Mouse (Mus musculus) heart, embryonic 12.5 days (tissue): ENCODE data around the gene Acot2. TPM values are rescaled to one million over a fixed set of nuclear protein-coding genes. Genes with fewer than 3 reads are reported as not detected.

Experiments
- ATAC-seq: fragments of 200-750 bp; cut with Nextera tagmentation; 2 replicates; pipeline ENCODE4 v1.8.0; 2017; ENCODE audit warnings: moderate TSS enrichment, moderate library complexity; ENCODE audit not compliant: insufficient number of reproducible peaks, low FRiP score
- H3K27ac ChIP-seq: fragments of 300-500 bp; sonication (generic); 2 replicates; pipeline ENCODE4 v1.5.1; 2016; ENCODE audit warnings: mild to moderate bottlenecking, moderate library complexity; ENCODE audit not compliant: poor library complexity, severe bottlenecking
- H3K27me3 ChIP-seq: fragments of 300-500 bp; sonication (generic); replicated peaks from 2 replicates; pipeline ENCODE4 v1.6.1; 2016; ENCODE audit warnings: mild to moderate bottlenecking, moderate library complexity
- H3K36me3 ChIP-seq: fragments of 300-500 bp; sonication (generic); 2 replicates; pipeline ENCODE4 v1.6.1; 2016; ENCODE audit warnings: mild to moderate bottlenecking, moderate library complexity
- H3K4me1 ChIP-seq: fragments of 300-500 bp; sonication (generic); replicated peaks from 2 replicates; pipeline ENCODE4 v1.6.1; 2016; ENCODE audit warnings: mild to moderate bottlenecking
- H3K4me2 ChIP-seq: fragments of 300-500 bp; sonication (generic); 2 replicates; pipeline ENCODE4 v1.6.1; 2016; ENCODE audit warnings: mild to moderate bottlenecking, moderate library complexity
- H3K4me3 ChIP-seq: fragments of 300-500 bp; sonication (generic); 2 replicates; pipeline ENCODE4 v1.5.1; 2016; ENCODE audit warnings: mild to moderate bottlenecking
- H3K9ac ChIP-seq: fragments of 300-500 bp; sonication (generic); 2 replicates; pipeline ENCODE4 v1.6.1; 2016; ENCODE audit warnings: mild to moderate bottlenecking, moderate library complexity
- H3K9me3 ChIP-seq: fragments of 300-500 bp; sonication (generic); replicated peaks from 2 replicates; pipeline ENCODE4 v1.6.1; 2016; ENCODE audit warnings: mild to moderate bottlenecking, moderate library complexity
- WGBS: fragments of 180-500 bp; shearing (Covaris S2); methylation state at CpG from one replicate; pipeline ENCODE4 v1.1.7; 2016; 5-methylcytosine and 5-hydroxymethylcytosine counted together
- polyA plus RNA-seq: library from polyadenylated mRNA; unstranded; fragments of >200 nt; fragmentation: Nextera tagmentation; extraction: Ambion mirVana; gene quantifications from 2 replicates; pipeline ENCODE4 v1.2.1, GENCODE M21; 2016

Gene Acot2
- polyA plus RNA-seq, 1 experiment from 2014 or later = 45.1 TPM

GRCm38 (mm10) chr12:83951711-83952575 lies 35.7 kb upstream of the Acot2 start:
- H3K27ac ChIP-seq = no peak overlapping the region
- H3K27me3 ChIP-seq = no peaks in the 10 kb centered on the region
- no peak for ATAC-seq
- H3K9ac ChIP-seq = peak overlapping the region; percentile 92
- H3K9me3 ChIP-seq = no peaks in the 10 kb centered on the region
- H3K4me1 ChIP-seq = peaks cover 38% of the 10 kb centered on the region
- H3K4me3 ChIP-seq = peak overlapping the region; percentile 90
- 40% methylated on average over 32 of the region's 32 CpGs for WGBS
- H3K4me2 ChIP-seq = peak overlapping the region; percentile 99
- peaks cover 24% of the 10 kb centered on the region for H3K36me3 ChIP-seq

- H3K27ac ChIP-seq = no peak overlapping the region
- H3K4me1 ChIP-seq = peaks cover 10% of the 10 kb centered on the region
- ATAC-seq = no peak
- H3K36me3 ChIP-seq = peaks cover 11% of the 10 kb centered on the region; the same call in 1 of the 2 replicates
- H3K4me2 ChIP-seq = no peak overlapping the region
- H3K27me3 ChIP-seq = no peaks in the 10 kb centered on the region
- WGBS = 85% methylated on average over 9 of the region's 9 CpGs
- H3K9ac ChIP-seq = no peak overlapping the region
- no peak overlapping the region for H3K4me3 ChIP-seq
- no peaks in the 10 kb centered on the region for H3K9me3 ChIP-seq
Measured at GRCm38 (mm10) chr12:83958278-83958677, 29.4 kb upstream of the Acot2 start.

- no peaks in the 10 kb centered on the region for H3K4me1 ChIP-seq
- H3K36me3 ChIP-seq = no peaks in the 10 kb centered on the region
- no peak overlapping the region for H3K27ac ChIP-seq
- no peak for ATAC-seq
- H3K4me3 ChIP-seq = no peak overlapping the region
- 0 out of 2 replicates have a peak, but pooled peaks cover 3% of the 10 kb centered on the region for H3K27me3 ChIP-seq
- 80% methylated on average over 6 of the region's 7 CpGs for WGBS
- no peak overlapping the region for H3K4me2 ChIP-seq
- no peak overlapping the region for H3K9ac ChIP-seq
- H3K9me3 ChIP-seq = no peaks in the 10 kb centered on the region
Measured at GRCm38 (mm10) chr12:83965235-83965634, 22.4 kb upstream of the Acot2 start.

GRCm38 (mm10) chr12:83972117-83972516 lies 15.5 kb upstream of the Acot2 start:
- no peaks in the 10 kb centered on the region; the same call in 1 of the 2 replicates for H3K9me3 ChIP-seq
- no peaks in the 10 kb centered on the region for H3K36me3 ChIP-seq
- H3K4me3 ChIP-seq = no peak overlapping the region
- 71% methylated on average over 2 of the region's 2 CpGs for WGBS
- H3K4me1 ChIP-seq = no peaks in the 10 kb centered on the region
- ATAC-seq = no peak
- no peak overlapping the region for H3K27ac ChIP-seq
- H3K27me3 ChIP-seq = no peaks in the 10 kb centered on the region
- no peak overlapping the region for H3K4me2 ChIP-seq
- H3K9ac ChIP-seq = no peak overlapping the region

- Histone ChIP-seq H3K9me3 (no peaks in the 10 kb centered on the region; the same call in 1 of the 2 replicates), H3K4me2 (no peak overlapping the region), H3K27ac (no peak overlapping the region), H3K27me3 (no peaks in the 10 kb centered on the region), H3K9ac (no peak overlapping the region), H3K4me1 (peaks cover 5% of the 10 kb centered on the region; the same call in 1 of the 2 replicates), H3K4me3 (no peak overlapping the region), H3K36me3 (no peaks in the 10 kb centered on the region)
- ATAC-seq = no peak
- WGBS = 85% methylated on average over 6 of the region's 6 CpGs
Measured at GRCm38 (mm10) chr12:83978862-83979261, 8.8 kb upstream of the Acot2 start.

- H3K4me2 ChIP-seq = no peak overlapping the region
- no peak overlapping the region for H3K27ac ChIP-seq
- WGBS = 86% methylated on average over 4 of the region's 4 CpGs
- no peaks in the 10 kb centered on the region for H3K27me3 ChIP-seq
- H3K4me1 ChIP-seq = peaks cover 8% of the 10 kb centered on the region
- H3K4me3 ChIP-seq = no peak overlapping the region
- ATAC-seq = no peak
- H3K9me3 ChIP-seq = no peaks in the 10 kb centered on the region
- no peaks in the 10 kb centered on the region for H3K36me3 ChIP-seq
- H3K9ac ChIP-seq = no peak overlapping the region
Measured at GRCm38 (mm10) chr12:83981615-83982014, 6.0 kb upstream of the Acot2 start.

GRCm38 (mm10) chr12:83984752-83985151 lies 2.9 kb upstream of the Acot2 start, which contains the start of gene Heatr4:
Gene Heatr4 (minus strand): TSS chr12:83984852.
- Histone ChIP-seq H3K4me3 (no peak within 1 kb of the TSS), H3K36me3 (0 out of 2 replicates have a peak, but pooled peaks cover 3% of the 10 kb centered on the region), H3K9me3 (no peaks in the 10 kb centered on the region; the same call in 1 of the 2 replicates), H3K4me2 (no peak within 1 kb of the TSS), H3K27ac (no peak within 1 kb of the TSS), H3K27me3 (no peaks in the 10 kb centered on the region), H3K9ac (no peak within 1 kb of the TSS), H3K4me1 (peaks cover 11% of the 10 kb centered on the region)
- no peak for ATAC-seq
- WGBS = 75% methylated on average over 4 of the region's 4 CpGs

- Histone ChIP-seq H3K4me2 (peak overlapping the region; percentile 72), H3K4me3 (peak overlapping the region; percentile 70), H3K27ac (peak overlapping the region; percentile 97), H3K4me1 (peaks cover 9% of the 10 kb centered on the region), H3K9me3 (no peaks in the 10 kb centered on the region; the same call in 1 of the 2 replicates), H3K9ac (peak overlapping the region; percentile 83; the same call in 1 of the 2 replicates), H3K27me3 (no peaks in the 10 kb centered on the region), H3K36me3 (0 out of 2 replicates have a peak, but pooled peaks cover 3% of the 10 kb centered on the region)
- 17% methylated on average over 8 of the region's 8 CpGs for WGBS
- peak; percentile 46; the same call in 1 of the 2 replicates for ATAC-seq
Measured at GRCm38 (mm10) chr12:83987242-83987582, 449 bp upstream of the Acot2 start.

- H3K36me3 ChIP-seq = peaks cover 10% of the 10 kb centered on the region
- H3K4me1 ChIP-seq = peaks cover 6% of the 10 kb centered on the region
- H3K9ac ChIP-seq = peak overlapping the region; percentile 83
- peak; percentile 27; the same call in 1 of the 2 replicates for ATAC-seq
- peak overlapping the region; percentile 97; the same call in 1 of the 2 replicates for H3K27ac ChIP-seq
- H3K27me3 ChIP-seq = no peaks in the 10 kb centered on the region
- WGBS = 61% methylated on average over 4 of the region's 4 CpGs
- H3K4me2 ChIP-seq = peak overlapping the region; percentile 72
- H3K9me3 ChIP-seq = no peaks in the 10 kb centered on the region; the same call in 1 of the 2 replicates
- peak overlapping the region; percentile 70 for H3K4me3 ChIP-seq
Measured at GRCm38 (mm10) chr12:83988483-83988882, 822 bp downstream of the Acot2 start.

GRCm38 (mm10) chr12:83989378-83989777 lies 1.7 kb downstream of the Acot2 start:
- Histone ChIP-seq H3K36me3 (peaks cover 19% of the 10 kb centered on the region), H3K4me3 (no peak overlapping the region), H3K9ac (no peak overlapping the region), H3K27me3 (no peaks in the 10 kb centered on the region), H3K4me1 (peaks cover 6% of the 10 kb centered on the region), H3K4me2 (no peak overlapping the region), H3K27ac (no peak overlapping the region), H3K9me3 (no peaks in the 10 kb centered on the region; the same call in none of the 2 replicates)
- WGBS = 96% methylated on average over 4 of the region's 4 CpGs
- ATAC-seq = no peak

- no peak overlapping the region for H3K4me2 ChIP-seq
- no peak overlapping the region for H3K4me3 ChIP-seq
- H3K27me3 ChIP-seq = no peaks in the 10 kb centered on the region
- no peak overlapping the region for H3K9ac ChIP-seq
- no peak for ATAC-seq
- 69% methylated on average over 2 of the region's 2 CpGs for WGBS
- peaks cover 6% of the 10 kb centered on the region; the same call in 1 of the 2 replicates for H3K9me3 ChIP-seq
- H3K27ac ChIP-seq = no peak overlapping the region
- H3K4me1 ChIP-seq = peaks cover 21% of the 10 kb centered on the region
- peaks cover 21% of the 10 kb centered on the region for H3K36me3 ChIP-seq
Measured at GRCm38 (mm10) chr12:83997221-83997620, 9.6 kb downstream of the Acot2 start.
